Mouse (Mus musculus): Measurements from ENCODE around the gene Greb1.

The Greb1 gene

DNA sequence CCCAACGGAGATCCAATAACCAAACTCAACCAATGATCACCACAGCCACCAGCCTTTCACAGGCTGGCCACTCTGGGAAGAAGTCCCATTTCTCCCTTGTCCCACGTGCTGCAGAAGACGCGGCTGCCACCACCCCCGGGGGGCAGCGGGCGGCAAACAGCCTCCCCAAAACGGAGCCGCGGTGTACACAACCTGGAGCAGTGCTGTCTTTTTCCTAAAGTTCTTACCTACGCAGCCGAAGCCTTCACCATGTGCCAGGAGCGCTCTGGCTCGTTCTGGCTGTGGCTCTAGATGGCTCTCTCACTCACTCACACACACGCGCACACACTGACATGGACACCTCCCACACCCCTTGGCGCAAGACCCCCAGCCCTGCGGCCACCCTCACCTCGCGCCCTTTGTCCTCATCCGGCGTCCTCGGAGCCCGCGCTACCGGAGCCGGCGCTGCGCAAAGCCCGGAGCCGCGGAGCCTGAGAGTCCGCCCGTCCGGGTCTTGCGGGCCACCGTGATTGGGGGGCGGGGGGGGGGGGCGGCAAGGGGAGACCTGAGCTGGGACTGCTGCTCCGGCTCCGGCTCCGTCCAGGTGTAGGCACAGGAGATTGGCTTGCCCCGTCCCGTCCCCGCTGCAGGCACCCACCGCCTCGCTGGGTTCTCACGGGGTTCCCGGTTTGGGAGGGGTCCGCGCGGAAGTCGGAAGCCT lies at the start of gene Greb1:
Gene Greb1 (minus strand): TSS at position 628 of the 700 bp plus-strand sequence.
- peak; percentile 73 for DNase-seq (ENCODE audit: low read depth, low spot score)

DNA sequence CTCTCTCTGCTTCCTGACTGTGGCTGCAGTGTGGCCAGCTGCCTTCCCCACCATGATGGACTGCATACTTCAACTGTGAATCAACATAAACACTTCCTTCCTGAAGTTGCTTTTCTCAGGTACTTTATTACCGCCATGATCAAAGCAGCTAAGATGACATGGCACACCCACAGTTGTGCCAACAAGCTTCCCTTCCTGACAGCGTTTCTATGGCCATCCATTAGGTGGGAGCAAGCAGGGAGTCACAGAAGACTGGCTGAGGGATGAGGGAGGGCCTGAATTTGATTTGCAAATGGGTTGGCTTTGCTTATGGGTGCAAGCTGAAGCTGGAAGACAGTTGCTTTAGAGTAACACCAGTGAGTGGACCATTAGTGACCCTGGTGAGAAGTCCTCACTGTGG lies 49.1 kb upstream of the Greb1 start:
- DNase-seq (ENCODE audit: low read depth, low spot score) = no peak

DNA sequence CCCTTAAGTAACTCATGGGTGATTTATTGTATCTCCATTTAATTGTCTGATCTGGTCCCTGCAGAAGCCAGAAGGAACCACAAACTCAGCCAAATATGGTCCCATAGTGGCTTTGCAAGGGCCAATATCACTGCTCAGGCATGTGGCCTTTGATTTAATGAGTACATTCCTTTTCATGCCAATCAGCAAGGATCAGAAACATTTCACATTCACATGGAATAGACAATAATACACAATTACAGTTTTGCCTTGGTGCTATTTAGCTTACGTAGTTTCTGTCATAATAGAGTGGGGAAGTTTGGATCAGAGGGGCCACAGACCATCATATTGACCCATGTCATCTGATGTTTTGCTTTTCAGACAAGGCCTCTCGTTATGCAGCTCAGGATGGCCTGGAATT lies 47.8 kb upstream of the Greb1 start:
- no peak for DNase-seq (ENCODE audit: low read depth, low spot score)

DNA sequence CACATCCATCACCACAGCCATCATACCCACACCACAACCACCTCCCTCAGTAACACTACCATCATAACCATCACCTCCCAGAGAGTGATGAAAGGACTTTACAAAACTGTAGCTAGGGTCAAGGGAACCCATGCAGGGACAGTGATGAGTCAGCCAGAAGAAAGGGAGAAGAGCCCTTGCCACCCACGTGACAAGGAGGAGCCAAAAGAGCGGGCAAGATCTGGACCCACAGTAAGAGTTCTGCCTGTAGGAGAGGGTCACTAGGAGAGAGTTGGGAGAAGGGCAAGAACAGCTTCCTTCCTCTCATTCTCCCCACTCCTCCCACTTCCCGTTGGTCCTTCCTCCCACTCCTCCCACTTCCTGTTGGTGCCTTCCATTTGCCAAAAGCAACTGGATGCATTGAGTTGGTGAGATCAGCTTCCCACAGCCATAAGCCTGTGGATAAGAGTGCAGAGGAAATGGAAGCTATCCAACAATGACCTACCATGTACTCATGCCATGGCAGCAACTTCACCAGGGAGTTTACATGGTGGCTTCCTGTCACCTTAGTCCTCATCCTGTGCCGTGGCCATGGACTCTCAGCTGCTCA lies 46.6 kb upstream of the Greb1 start:
- no peak for DNase-seq (ENCODE audit: low read depth, low spot score)

DNA sequence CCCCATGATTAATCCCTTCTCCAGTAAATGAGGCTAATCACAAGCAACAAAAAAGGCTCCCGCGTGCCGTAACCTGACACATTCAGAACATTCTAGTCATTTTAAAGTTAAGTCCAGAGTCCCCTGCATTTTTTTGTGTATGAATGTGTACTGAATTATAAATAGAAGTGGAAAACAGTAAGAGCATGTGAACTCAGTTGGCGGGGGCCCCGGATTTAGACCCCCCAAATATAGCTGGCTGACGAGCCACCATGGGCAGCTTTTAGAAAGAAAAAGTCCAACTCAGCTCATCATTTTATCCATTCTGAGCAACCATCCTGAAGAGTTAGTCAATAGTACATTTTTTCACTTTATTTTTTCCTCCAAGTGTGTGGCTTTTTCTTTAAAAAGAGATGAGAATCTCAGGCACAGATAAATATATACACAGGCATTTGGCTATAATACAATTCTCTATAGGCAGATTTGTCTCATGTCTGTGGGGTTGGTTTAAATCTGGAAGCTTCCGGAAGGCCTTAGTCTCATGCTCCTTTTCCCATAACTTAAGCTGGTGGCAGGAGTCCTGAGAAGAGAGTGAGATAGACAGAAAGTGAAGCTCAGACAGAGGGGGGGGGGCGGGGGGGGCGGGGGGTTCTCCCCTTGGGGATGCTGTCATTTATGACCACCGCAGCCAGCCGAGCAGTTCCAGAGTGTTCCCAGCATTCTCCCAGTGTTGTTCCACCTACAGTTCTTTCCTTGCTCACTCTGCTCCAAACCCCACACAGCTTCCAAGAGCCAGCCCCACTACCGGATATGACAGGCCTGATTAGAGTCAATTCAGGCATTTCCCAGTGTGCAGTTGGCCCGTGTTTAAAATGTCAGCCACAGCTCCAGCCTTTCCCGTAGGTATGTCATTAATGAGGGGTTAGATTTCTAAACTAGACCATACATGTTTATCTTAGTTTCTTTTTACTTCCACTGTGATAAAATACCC lies 44.2 kb upstream of the Greb1 start:
- no peak for DNase-seq (ENCODE audit: low read depth, low spot score)

DNA sequence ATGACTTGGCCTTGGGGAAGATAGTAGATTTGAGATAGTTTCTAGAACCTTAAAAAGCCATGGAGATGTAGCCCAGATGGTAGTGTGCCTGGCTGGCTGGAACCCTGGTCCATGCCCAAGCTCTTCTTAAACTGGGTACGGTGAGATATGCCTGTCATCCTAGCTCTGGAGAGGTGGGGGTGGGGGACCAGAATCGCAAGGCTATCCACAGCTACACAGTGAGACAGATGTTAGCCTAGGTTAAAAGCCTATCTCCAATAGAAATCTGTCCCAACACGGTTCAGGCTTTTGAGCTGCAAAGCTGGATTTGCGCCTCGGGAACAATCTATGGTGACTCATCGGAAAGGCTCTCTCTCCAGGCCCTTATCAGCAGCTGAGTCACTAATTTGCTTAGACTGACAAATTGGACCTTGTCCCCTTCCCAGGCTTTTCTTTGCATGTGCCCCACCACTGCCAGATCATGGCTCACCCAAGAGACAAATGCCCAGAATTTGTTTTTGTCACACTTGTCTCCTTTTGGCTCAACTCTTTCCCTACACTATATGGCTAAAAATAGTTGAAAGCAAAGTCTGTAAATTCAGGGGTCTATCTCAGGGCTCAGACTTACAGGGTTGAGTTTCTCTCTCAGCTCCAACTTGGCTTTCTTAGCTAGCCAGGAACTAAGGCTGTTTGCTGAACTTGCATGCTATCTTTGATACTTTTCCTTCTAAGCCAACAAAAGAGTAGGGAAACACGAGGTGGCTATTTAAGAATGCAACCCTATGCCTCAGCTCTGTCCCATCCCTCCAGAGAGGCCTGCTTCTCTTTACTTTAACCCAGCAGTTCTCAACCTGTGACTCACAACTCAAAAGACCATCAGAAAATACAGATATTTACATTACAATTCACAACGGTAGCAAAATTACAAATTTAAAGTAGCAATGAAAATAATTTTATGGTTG lies 40.4 kb upstream of the Greb1 start:
- no peak for DNase-seq (ENCODE audit: low read depth, low spot score)

DNA sequence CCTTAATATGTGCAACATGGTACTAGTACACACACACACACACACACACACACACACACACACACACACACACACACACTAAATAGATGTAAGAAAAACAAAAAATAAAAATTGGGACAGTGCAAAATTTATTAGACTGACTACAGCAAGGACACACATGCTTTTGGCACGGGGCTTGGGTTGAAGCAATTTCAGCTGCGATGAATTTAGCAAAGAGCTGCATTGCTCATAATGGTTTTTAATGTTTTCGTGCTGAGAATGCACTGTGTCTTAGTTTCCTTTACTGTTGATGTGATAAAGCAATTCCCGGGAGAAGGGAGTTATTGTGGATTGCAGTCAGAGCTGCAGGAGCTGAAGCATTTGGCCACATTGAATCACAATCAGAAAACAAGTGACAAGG lies 37.1 kb upstream of the Greb1 start:
- DNase-seq (ENCODE audit: low read depth, low spot score) = no peak

DNA sequence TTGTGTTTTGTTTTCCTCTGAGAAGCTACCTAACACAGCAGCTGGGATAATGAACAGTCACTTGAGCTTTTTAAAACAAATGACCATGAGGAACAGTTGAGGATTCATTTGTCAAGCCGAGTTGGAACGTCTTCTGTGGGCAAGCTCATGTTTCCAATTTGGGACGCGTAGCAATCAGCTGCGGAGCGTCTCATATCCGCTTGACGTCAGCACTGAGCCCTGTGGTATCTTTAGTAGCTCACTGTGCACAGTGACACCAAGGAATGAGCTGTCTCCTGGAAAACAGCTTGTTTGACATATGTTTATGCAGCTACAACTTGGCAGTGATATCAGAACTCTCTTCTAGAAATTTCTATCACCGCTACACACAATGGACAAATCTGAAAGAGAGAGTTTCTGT lies 35.5 kb upstream of the Greb1 start:
- peak; percentile 26 for DNase-seq (ENCODE audit: low read depth, low spot score)

DNA sequence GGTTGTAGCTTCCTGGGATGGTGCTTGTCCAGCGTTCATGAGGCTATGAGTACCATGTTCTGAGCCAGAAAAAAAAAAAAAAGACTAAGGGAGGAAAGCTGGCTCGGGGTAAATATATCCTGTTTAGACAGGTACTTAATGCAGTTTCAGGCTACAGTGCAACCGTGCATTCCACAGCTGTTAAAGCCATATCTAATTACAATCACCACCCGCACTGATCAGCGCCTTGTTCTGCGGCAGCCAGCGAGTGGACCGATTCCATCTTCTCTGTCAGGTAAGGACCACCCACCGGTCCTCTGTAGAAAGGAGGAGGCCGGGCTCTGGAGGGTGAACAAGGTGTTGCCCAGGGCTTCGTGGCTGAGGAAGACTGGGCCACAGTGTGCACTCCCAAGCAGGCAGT lies 34.0 kb upstream of the Greb1 start:
- DNase-seq (ENCODE audit: low read depth, low spot score) = peak; percentile 52

DNA sequence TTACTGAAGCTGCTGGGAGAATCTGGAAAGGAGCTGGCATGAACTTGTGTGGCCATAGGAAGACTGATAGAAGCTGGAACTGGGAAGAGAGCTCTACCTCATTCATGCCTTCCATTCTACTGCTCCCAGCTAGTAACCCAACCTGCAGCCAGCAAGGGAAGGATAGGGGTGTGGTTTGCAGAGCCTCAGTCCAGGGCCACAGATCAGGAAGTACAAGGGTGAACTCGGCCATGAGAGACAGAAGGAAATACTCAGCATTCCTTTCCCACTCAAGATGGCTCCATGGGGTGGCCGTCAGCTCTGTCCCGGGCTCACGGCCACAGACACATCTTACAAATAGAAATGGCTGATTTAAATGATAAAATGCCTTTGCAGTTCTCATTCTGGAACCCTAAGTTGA lies 30.4 kb upstream of the Greb1 start:
- no peak for DNase-seq (ENCODE audit: low read depth, low spot score)

DNA sequence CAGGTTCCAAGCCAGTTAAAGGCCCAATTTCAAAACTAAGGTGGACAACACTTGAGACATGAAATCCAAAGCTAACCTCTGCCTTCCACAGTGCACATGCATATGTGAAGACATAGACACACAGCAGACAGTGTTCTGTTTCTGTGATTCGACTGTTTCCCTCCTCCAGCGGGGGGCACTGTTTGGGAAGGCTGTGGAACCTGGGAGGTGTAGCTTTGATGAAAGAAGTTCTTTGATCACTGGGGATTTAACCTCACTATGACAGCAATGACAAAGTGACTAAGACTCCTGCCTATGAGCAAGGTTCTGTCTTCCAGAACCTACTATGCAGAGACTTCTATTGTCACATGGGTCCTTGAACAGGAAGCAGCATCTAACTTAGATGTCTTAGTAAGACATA lies 29.1 kb upstream of the Greb1 start:
- DNase-seq (ENCODE audit: low read depth, low spot score) = no peak

DNA sequence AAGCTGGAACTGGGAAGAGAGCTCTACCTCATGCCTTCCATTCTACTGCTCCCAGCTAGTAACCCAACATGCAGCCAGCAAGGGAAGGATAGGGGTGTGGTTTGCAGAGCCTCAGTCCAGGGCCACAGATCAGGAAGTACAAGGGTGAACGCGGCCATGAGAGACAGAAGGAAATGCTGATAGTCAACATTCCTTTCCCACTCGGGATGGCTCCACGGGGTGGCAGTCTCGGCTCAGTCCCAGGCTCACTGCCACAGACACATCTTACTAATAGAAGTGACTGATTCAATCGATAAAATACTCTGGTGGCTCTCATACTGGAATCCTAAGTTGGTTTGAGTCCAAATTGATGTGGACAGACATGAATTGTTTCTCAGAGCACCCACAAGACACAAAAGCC lies 27.8 kb upstream of the Greb1 start:
- no peak for DNase-seq (ENCODE audit: low read depth, low spot score)

DNA sequence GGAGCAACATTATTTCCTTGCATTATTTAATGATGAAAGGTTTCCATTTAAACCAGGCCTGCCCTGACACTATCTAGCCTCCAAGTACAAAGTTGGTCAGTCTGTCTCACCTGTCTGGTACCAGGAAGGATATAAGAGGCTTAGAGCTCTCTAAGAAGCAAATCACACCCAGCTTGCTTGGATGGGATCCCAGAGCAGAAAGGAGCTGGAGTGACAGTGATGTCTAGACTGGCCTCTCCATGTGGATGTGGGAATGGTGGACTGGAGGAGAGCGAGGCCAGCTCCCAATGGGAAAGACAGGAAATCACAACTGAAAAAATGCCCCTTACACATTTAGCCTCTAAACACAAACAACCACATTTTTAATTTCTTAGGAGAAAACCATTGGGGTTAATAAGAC lies 23.0 kb upstream of the Greb1 start:
- no peak for DNase-seq (ENCODE audit: low read depth, low spot score)

DNA sequence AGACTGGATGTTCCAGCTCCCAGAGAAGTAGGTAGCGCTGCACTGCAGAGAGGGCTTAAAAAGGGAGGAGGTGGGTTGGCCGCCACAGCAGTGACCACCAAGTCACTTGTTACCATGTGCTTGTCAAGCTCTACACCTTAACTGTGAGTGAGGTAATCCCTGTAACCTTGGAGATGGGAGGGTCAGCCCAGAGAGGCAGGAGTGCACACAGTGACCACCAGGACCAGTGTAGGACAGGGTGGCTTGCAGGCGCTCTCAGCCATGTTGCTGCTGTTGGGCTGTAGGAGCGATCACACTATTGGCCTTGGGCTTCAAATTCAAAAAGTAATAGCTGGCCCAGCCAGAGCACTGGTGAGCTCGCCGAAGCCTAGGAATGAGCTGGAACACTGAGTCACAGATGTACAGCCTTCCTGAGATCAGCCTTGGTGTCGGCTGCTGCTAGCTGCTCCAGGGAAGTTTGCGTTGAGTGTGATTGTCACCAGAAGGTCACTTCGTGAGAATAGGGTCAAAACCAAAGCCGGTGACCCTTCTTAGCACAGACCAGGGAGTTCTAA lies 21.6 kb upstream of the Greb1 start:
- DNase-seq (ENCODE audit: low read depth, low spot score) = no peak

DNA sequence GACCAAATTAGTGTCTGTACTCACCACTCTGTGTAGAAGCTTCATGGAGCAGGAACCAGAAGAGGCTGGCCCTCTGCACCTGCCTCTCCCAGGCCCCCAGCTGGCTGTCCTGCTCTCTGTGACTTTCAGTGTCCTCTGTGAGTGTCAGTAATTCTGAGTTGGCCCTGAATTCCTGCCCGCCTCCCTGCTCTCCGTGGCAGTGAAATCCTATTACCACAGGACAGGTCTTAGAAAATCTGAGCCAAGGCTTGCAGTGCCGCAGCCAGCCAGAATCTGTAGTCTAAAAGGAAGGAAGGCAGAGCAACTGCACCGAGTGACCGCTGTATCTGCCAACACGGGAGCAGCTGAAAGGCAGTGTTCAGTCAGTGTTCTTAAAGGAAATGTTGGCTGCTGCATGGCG lies 20.1 kb upstream of the Greb1 start:
- no peak for DNase-seq (ENCODE audit: low read depth, low spot score)

DNA sequence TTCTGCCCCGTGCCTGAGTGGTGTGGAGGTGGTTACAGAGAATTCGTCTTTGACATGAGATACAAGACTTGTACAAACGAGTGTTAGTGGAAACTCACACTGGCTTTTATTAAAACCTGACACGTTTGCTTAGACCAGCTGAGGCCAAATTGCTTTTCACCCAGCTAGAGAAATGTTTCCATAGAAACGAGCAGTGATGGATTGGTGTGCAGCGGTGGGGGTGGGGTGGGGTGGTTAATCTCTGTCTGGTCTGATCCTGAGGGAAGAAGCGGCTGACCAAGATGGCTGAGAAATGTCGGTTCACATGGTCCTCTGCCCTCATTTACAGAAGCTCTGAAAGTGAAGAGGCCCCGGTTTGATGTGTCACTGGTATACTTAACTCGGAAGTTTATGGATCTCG lies 17.8 kb upstream of the Greb1 start:
- DNase-seq (ENCODE audit: low read depth, low spot score) = peak; percentile 67

DNA sequence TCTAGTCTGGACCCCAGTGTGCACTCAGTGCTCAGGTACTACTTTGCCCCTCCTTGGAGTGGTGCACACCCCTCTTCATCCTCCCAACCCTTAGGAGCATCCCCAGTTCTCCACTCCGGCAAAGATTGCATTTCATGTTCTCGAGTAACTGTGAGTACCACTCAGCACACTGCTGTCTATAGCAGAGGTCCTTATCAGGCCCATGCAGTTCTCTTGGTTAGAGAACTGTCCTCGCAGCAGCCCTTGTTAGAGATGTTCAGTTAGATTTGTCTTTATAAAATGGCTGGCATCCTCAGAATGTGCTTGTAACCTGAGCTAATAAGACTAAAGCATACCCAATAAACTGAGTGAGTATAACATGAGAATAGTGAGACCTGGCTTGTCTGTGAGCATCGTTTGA lies 16.5 kb upstream of the Greb1 start:
- no peak for DNase-seq (ENCODE audit: low read depth, low spot score)

DNA sequence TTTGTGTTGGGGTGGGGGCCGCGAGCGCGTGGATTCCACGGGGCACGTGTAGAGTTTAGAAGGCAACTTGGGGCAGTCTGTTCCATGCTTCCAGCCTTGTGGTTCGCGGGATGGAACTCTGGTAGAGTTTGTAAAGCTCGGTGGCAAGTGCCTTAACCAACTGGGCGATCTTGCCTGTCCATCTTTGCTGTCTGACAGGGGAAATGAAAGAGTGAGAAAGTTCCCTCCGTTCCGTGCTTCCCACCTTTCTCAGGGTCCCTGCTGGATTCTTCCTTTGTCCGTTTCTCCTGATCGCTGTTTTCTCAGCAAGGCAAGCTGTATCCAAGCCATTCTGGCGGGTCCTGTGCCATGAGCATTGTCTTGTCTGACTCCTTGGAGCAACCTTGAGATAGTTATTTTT lies 10.8 kb upstream of the Greb1 start:
- DNase-seq (ENCODE audit: low read depth, low spot score) = peak; percentile 20

DNA sequence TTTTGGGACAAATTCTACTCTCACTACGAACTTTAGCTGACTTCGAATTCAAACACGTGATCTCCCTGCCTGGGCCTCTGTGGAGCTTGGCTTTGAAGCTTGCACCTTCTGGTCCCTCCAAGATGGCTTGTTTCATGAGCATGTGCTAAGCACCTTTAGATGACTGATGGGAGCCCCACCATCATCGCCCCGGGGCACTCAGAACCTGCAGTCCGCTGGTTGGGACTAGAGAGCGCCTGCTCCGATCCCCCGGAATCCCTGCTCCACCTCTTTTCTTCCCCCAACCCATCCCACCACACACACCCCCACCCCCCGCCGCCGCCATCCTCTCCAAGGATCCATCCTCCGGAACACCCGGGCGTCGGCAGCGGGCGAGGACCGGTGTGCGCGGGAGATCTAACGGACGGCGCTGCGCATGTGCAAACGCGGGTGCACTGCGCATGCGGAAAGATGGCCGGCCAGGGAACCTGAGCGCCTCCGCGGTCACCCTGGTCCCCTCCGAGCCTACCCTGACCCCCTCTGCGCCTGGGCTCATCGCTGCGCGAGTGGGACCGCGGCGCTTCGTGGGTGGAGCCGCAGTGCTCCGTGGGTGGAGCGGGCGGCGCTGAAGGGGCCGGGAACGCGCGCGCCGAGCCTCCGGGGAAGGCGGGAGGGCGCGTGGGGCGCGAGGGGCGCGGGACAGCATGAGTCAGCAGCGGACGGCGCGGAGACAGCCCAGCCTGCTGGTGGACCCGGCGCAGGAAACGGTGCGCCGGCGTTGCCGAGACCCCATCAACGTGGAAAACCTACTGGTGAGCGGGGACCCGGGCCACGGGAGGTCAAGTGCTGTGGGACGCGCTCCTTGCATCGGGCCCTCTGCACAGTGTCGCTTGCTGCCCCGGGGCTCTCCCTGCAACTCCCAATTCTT lies 10.1 kb upstream of the Greb1 start, which contains the start of gene E2f6:
Gene E2f6 (plus strand): TSS at position 439 of the 907 bp plus-strand sequence.
- peak; percentile 89 for DNase-seq (ENCODE audit: low read depth, low spot score)

DNA sequence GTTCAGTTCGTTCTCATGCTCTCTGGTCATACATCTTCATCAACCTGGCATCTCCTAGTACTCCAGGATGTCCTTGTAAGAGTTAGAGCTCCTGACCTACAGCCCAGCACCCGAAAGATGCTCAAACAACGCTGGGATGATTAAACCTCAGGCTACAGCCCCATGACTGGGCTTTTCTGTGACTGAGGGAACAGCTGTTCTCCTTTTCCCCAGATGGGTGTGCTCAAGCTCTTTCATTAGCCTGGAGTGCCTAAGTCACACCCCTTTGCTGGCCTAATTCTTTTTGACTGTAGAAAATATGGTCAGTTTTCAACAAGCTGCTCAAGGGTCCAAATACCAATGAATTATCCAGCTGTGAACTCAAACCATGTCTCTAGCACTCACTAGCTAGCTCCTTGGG lies 7.4 kb upstream of the Greb1 start:
- peak; percentile 50 for DNase-seq (ENCODE audit: low read depth, low spot score)
